Mouse (Mus musculus) embryonic facial prominence, embryonic 15.5 days (tissue): ENCODE measurements around the gene Lsm12. TPM values are rescaled to one million over a fixed set of nuclear protein-coding genes. Genes with fewer than 3 reads are reported as not detected.

Source experiments
- ATAC-seq: fragments of 200-750 bp; cut with Nextera tagmentation; 2 replicates; pipeline ENCODE4 v1.8.0; 2017; ENCODE audit warnings: low read depth, moderate TSS enrichment; ENCODE audit not compliant: insufficient number of reproducible peaks, low FRiP score, low TSS enrichment
- H3K27ac ChIP-seq: fragments of 300-500 bp; sonication (generic); replicated peaks from 2 replicates; pipeline ENCODE4 v1.5.1; 2015; ENCODE audit warnings: mild to moderate bottlenecking, inconsistent platforms
- H3K27me3 ChIP-seq: fragments of 300-500 bp; sonication (generic); 2 replicates; pipeline ENCODE4 v1.6.1; 2015; ENCODE audit warnings: inconsistent platforms
- H3K36me3 ChIP-seq: fragments of 300-500 bp; sonication (generic); 2 replicates; pipeline ENCODE4 v1.6.1; 2015; ENCODE audit warnings: mild to moderate bottlenecking, inconsistent platforms
- H3K4me1 ChIP-seq: fragments of 300-500 bp; sonication (generic); 2 replicates; pipeline ENCODE4 v1.6.1; 2015; ENCODE audit warnings: inconsistent platforms
- H3K4me2 ChIP-seq: fragments of 300-500 bp; sonication (generic); replicated peaks from 2 replicates; pipeline ENCODE4 v1.6.1; 2015; ENCODE audit warnings: mild to moderate bottlenecking, inconsistent platforms
- H3K4me3 ChIP-seq: fragments of 300-500 bp; sonication (generic); replicated peaks from 2 replicates; pipeline ENCODE4 v1.5.1; 2015; ENCODE audit warnings: mild to moderate bottlenecking, inconsistent platforms
- H3K9ac ChIP-seq: fragments of 300-500 bp; sonication (generic); 2 replicates; pipeline ENCODE4 v1.6.1; 2015; ENCODE audit warnings: inconsistent platforms
- H3K9me3 ChIP-seq: fragments of 300-500 bp; sonication (generic); replicated peaks from 2 replicates; pipeline ENCODE4 v1.6.1; 2016; ENCODE audit warnings: inconsistent platforms
- WGBS: fragments of 180-500 bp; shearing (Covaris S2); methylation state at CpG from one replicate; pipeline ENCODE4 v1.1.7; 2015; 5-methylcytosine and 5-hydroxymethylcytosine counted together
- polyA plus RNA-seq: library from polyadenylated mRNA; unstranded; fragments of >200 nt; fragmentation: Nextera tagmentation; extraction: Ambion mirVana; gene quantifications from 2 replicates; pipeline ENCODE4 v1.2.1, GENCODE M21; 2015

The Lsm12 gene
- 113 and 128 TPM in 2 replicates for polyA plus RNA-seq

GRCm38 (mm10) chr11:102184646-102185495 is at the start of gene Lsm12:
Gene Lsm12 (minus strand): TSS chr11:102185296.
- Histone ChIP-seq H3K36me3 (peaks cover 27% of the 10 kb centered on the region), H3K4me3 (peak within 1 kb of the TSS; percentile 92), H3K4me1 (peaks cover 28% of the 10 kb centered on the region), H3K9me3 (no peaks in the 10 kb centered on the region), H3K4me2 (peak within 1 kb of the TSS; percentile 60), H3K9ac (peak within 1 kb of the TSS; percentile 91), H3K27me3 (no peaks in the 10 kb centered on the region), H3K27ac (peak within 1 kb of the TSS; percentile 96)
- ATAC-seq, result peak; percentile 88
- under 1% methylated on average over 68 of the region's 70 CpGs for WGBS

- peak; percentile 88 for ATAC-seq
- no peaks in the 10 kb centered on the region for H3K36me3 ChIP-seq
- H3K9ac ChIP-seq, result peak within 1 kb of the TSS; percentile 90
- peak within 1 kb of the TSS; percentile 92 for H3K27ac ChIP-seq
- H3K4me3 ChIP-seq, result peak within 1 kb of the TSS; percentile 89
- H3K27me3 ChIP-seq, result no peaks in the 10 kb centered on the region
- H3K9me3 ChIP-seq, result no peaks in the 10 kb centered on the region
- peaks cover 43% of the 10 kb centered on the region for H3K4me1 ChIP-seq
- peak within 1 kb of the TSS; percentile 74 for H3K4me2 ChIP-seq
- under 1% methylated on average over 39 of the region's 49 CpGs for WGBS
Observed at GRCm38 (mm10) chr11:102230006-102230741, 45.1 kb upstream of the Lsm12 start, which contains the start of gene Hdac5. Gene Hdac5 (minus strand): TSS chr11:102230166.

- H3K36me3 ChIP-seq, result no peaks in the 10 kb centered on the region
- peak overlapping the region; percentile 74 for H3K4me2 ChIP-seq
- peak overlapping the region; percentile 92 for H3K27ac ChIP-seq
- peak overlapping the region; percentile 90 for H3K9ac ChIP-seq
- ATAC-seq, result peak; percentile 40
- H3K27me3 ChIP-seq, result no peaks in the 10 kb centered on the region
- H3K4me1 ChIP-seq, result peaks cover 50% of the 10 kb centered on the region
- no peaks in the 10 kb centered on the region for H3K9me3 ChIP-seq
- peak overlapping the region; percentile 89 for H3K4me3 ChIP-seq
- 1% methylated on average over 44 of the region's 47 CpGs for WGBS
Observed at GRCm38 (mm10) chr11:102229331-102229953, 44.3 kb upstream of the Lsm12 start.

GRCm38 (mm10) chr11:102228646-102229268 is 43.7 kb upstream of the Lsm12 start:
- peak overlapping the region; percentile 74 for H3K4me2 ChIP-seq
- peak overlapping the region; percentile 89 for H3K4me3 ChIP-seq
- H3K9me3 ChIP-seq, result no peaks in the 10 kb centered on the region
- H3K27me3 ChIP-seq, result no peaks in the 10 kb centered on the region
- H3K27ac ChIP-seq, result peak overlapping the region; percentile 92; the same call in 1 of the 2 replicates
- ATAC-seq, result no peak
- peaks cover 4% of the 10 kb centered on the region; the same call in 1 of the 2 replicates for H3K36me3 ChIP-seq
- WGBS, result 16% methylated on average over 7 of the region's 7 CpGs
- H3K9ac ChIP-seq, result peak overlapping the region; percentile 90
- peaks cover 57% of the 10 kb centered on the region for H3K4me1 ChIP-seq

GRCm38 (mm10) chr11:102228191-102228545 is 43.1 kb upstream of the Lsm12 start:
- H3K9me3 ChIP-seq, result no peaks in the 10 kb centered on the region

GRCm38 (mm10) chr11:102227270-102228190 is 42.4 kb upstream of the Lsm12 start:
- 17% methylated on average over 12 of the region's 12 CpGs for WGBS
- peak overlapping the region; percentile 92 for H3K27ac ChIP-seq

More at GRCm38 (mm10) chr11:102228191-102228545, 43.1 kb upstream of the Lsm12 start:
- H3K36me3 ChIP-seq, result peaks cover 4% of the 10 kb centered on the region; the same call in 1 of the 2 replicates
- peak overlapping the region; percentile 92 for H3K27ac ChIP-seq
- peak overlapping the region; percentile 74 for H3K4me2 ChIP-seq
- peak overlapping the region; percentile 89 for H3K4me3 ChIP-seq
- H3K9ac ChIP-seq, result peak overlapping the region; percentile 90; the same call in 1 of the 2 replicates
- ATAC-seq, result no peak
- H3K27me3 ChIP-seq, result no peaks in the 10 kb centered on the region
- peaks cover 63% of the 10 kb centered on the region for H3K4me1 ChIP-seq
- WGBS, result 25% methylated on average over 9 of the region's 9 CpGs

GRCm38 (mm10) chr11:102226067-102226978 is 41.2 kb upstream of the Lsm12 start:
- H3K4me2 ChIP-seq, result peak overlapping the region; percentile 74
- no peaks in the 10 kb centered on the region for H3K9me3 ChIP-seq
- no peaks in the 10 kb centered on the region for H3K27me3 ChIP-seq
- peak overlapping the region; percentile 92; the same call in 1 of the 2 replicates for H3K27ac ChIP-seq
- whole genome bisulfite sequencing, result 73% methylated on average over 12 of the region's 12 CpGs
- 0 out of 2 replicates have a peak overlapping the region, but pooled peaks have one; percentile 89 for H3K4me3 ChIP-seq
- H3K4me1 ChIP-seq, result peaks cover 81% of the 10 kb centered on the region
- ATAC-seq, result no peak
- H3K36me3 ChIP-seq, result peaks cover 5% of the 10 kb centered on the region; the same call in 1 of the 2 replicates
- H3K9ac ChIP-seq, result no peak overlapping the region

More at GRCm38 (mm10) chr11:102227270-102228190, 42.4 kb upstream of the Lsm12 start:
- Histone ChIP-seq H3K9ac (no peak overlapping the region), H3K27me3 (no peaks in the 10 kb centered on the region), H3K9me3 (no peaks in the 10 kb centered on the region), H3K4me1 (peaks cover 69% of the 10 kb centered on the region), H3K4me2 (peak overlapping the region; percentile 74), H3K4me3 (peak overlapping the region; percentile 89), H3K36me3 (peaks cover 4% of the 10 kb centered on the region; the same call in 1 of the 2 replicates)
- no peak for ATAC-seq

GRCm38 (mm10) chr11:102225221-102225620 is 40.1 kb upstream of the Lsm12 start:
- no peak overlapping the region for H3K27ac ChIP-seq
- no peak overlapping the region for H3K4me3 ChIP-seq

GRCm38 (mm10) chr11:102224686-102225085 is 39.6 kb upstream of the Lsm12 start:
- no peak overlapping the region for H3K27ac ChIP-seq
- no peak overlapping the region for H3K9ac ChIP-seq
- H3K9me3 ChIP-seq, result no peaks in the 10 kb centered on the region
- WGBS, result 17% methylated on average over 22 of the region's 22 CpGs
- no peak for ATAC-seq
- H3K4me3 ChIP-seq, result peak overlapping the region; percentile 7; the same call in 1 of the 2 replicates
- H3K36me3 ChIP-seq, result peaks cover 13% of the 10 kb centered on the region; the same call in 1 of the 2 replicates
- no peaks in the 10 kb centered on the region for H3K27me3 ChIP-seq
- H3K4me2 ChIP-seq, result peak overlapping the region; percentile 29
- H3K4me1 ChIP-seq, result peaks cover 98% of the 10 kb centered on the region

More at GRCm38 (mm10) chr11:102225221-102225620, 40.1 kb upstream of the Lsm12 start:
- Histone ChIP-seq H3K4me2 (peak overlapping the region; percentile 29; the same call in 1 of the 2 replicates), H3K9ac (no peak overlapping the region), H3K27me3 (no peaks in the 10 kb centered on the region), H3K36me3 (peaks cover 13% of the 10 kb centered on the region; the same call in 1 of the 2 replicates), H3K4me1 (peaks cover 92% of the 10 kb centered on the region), H3K9me3 (no peaks in the 10 kb centered on the region)
- WGBS, result 50% methylated on average over 5 of the region's 5 CpGs
- no peak for ATAC-seq
